Mouse (Mus musculus) C2C12 (cell line): ENCODE results near the gene Adcy5.

ENCODE experiments used
- CEBPB ChIP-seq: IDR thresholded peaks from one replicate; pipeline ENCODE4 v1.6.1; 2011; ENCODE audit warnings: low read depth, mild to moderate bottlenecking, control low read depth, moderate library complexity
- CTCF ChIP-seq: IDR thresholded peaks from one replicate; pipeline ENCODE4 v1.5.1; 2011; ENCODE audit not compliant: control insufficient read depth, insufficient read depth, insufficient read length
- MAX ChIP-seq: IDR thresholded peaks from one replicate; pipeline ENCODE4 v1.6.1; 2011; ENCODE audit warnings: mild to moderate bottlenecking, control low read depth
- MYOD1 ChIP-seq: IDR thresholded peaks from one replicate; pipeline ENCODE4 v1.6.1; 2011; ENCODE audit warnings: low read depth; ENCODE audit not compliant: control insufficient read depth, insufficient read length
- USF1 ChIP-seq: IDR thresholded peaks from one replicate; pipeline ENCODE4 v1.6.1; 2011; ENCODE audit warnings: low read depth, mild to moderate bottlenecking, control low read depth, moderate library complexity

- TF ChIP-seq CTCF (no peak), MYOD1 (no peak), USF1 (no peak), MAX (no peak), CEBPB (no peak)
Observed at GRCm38 (mm10) chr16:35169431-35169830, 14.8 kb downstream of the Adcy5 start.
